Mouse (Mus musculus): ENCODE measurements at regions not wholly inside any gene's neighbourhood (a gene's known extent, or its start where the extent isn't known, plus 50 kb on each side); places are given as distances from the start of the nearest gene placed in this dataset.

DNA sequence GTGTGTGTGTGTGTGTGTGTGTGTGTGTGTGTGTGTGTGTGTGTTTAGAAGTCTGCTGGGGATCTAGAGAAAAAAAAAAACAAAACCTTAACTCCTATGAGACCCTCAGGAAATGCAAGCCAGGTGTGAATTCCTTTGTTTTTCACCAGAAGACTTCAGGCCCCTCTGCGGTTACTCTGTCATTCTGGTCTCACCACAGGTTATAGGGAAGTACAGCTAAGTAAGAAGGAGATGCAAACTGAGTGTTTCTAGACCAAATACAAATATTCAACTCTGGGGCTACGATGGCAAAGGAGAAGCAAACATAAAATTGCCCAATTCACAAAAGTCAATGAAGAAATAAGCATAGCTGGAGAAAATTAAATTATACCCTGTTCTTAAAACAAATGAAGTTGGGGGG lies 54.9 kb upstream of the Basp1 start:
- Histone ChIP-seq H3K36me3 (ENCODE audit: control insufficient read depth, insufficient read depth, low read length) (no peaks in the 10 kb centered on the region), H3K4me3 (ENCODE audit: control insufficient read depth, low read depth, low read length) (no peak overlapping the region), H3K4me1 (ENCODE audit: control insufficient read depth, insufficient read depth, low read length) (0 out of 2 replicates have a peak, but pooled peaks cover 2% of the 10 kb centered on the region), H3K27ac (ENCODE audit: control insufficient read depth, insufficient read depth, low read depth, low read length) (no peak overlapping the region), H3K27me3 (ENCODE audit: control insufficient read depth, insufficient read depth, low read length) (no peaks in the 10 kb centered on the region)
- TF ChIP-seq CTCF (IDR thresholded peaks at IDR 0.05; ENCODE audit: control insufficient read depth, insufficient read depth, insufficient replicate concordance, low read depth, low read length) (no peak), POLR2A (IDR thresholded peaks at IDR 0.05; ENCODE audit: control insufficient read depth, low read depth, low read length) (no peak)

GRCm38 (mm10) chr15:25469185-25469845 lies 55.8 kb upstream of the Basp1 start:
- H3K27ac ChIP-seq (ENCODE audit: control insufficient read depth, insufficient read depth, low read depth, low read length): no peak overlapping the region
- H3K27me3 ChIP-seq (ENCODE audit: control insufficient read depth, insufficient read depth, low read length): no peaks in the 10 kb centered on the region
- no peak for TF ChIP-seq POLR2A (IDR thresholded peaks at IDR 0.05; ENCODE audit: control insufficient read depth, low read depth, low read length)
- TF ChIP-seq CTCF (IDR thresholded peaks at IDR 0.05; ENCODE audit: control insufficient read depth, insufficient read depth, insufficient replicate concordance, low read depth, low read length): no peak
- H3K4me3 ChIP-seq (ENCODE audit: control insufficient read depth, low read depth, low read length): no peak overlapping the region
- H3K36me3 ChIP-seq (ENCODE audit: control insufficient read depth, insufficient read depth, low read length): no peaks in the 10 kb centered on the region
- H3K4me1 ChIP-seq (ENCODE audit: control insufficient read depth, insufficient read depth, low read length): 0 out of 2 replicates have a peak, but pooled peaks cover 2% of the 10 kb centered on the region

- Histone ChIP-seq H3K27me3 (ENCODE audit: control insufficient read depth, insufficient read depth, low read length) (no peaks in the 10 kb centered on the region), H3K4me1 (ENCODE audit: control insufficient read depth, insufficient read depth, low read length) (0 out of 2 replicates have a peak, but pooled peaks cover 2% of the 10 kb centered on the region), H3K4me3 (ENCODE audit: control insufficient read depth, low read depth, low read length) (no peak overlapping the region), H3K36me3 (ENCODE audit: control insufficient read depth, insufficient read depth, low read length) (no peaks in the 10 kb centered on the region), H3K27ac (ENCODE audit: control insufficient read depth, insufficient read depth, low read depth, low read length) (no peak overlapping the region)
- no peak for TF ChIP-seq CTCF (IDR thresholded peaks at IDR 0.05; ENCODE audit: control insufficient read depth, insufficient read depth, insufficient replicate concordance, low read depth, low read length)
- TF ChIP-seq POLR2A (IDR thresholded peaks at IDR 0.05; ENCODE audit: control insufficient read depth, low read depth, low read length): no peak
Observed at GRCm38 (mm10) chr15:25471331-25471730, 57.8 kb upstream of the Basp1 start.

GRCm38 (mm10) chr15:25473201-25473710 lies 59.7 kb upstream of the Basp1 start:
- Histone ChIP-seq H3K27me3 (ENCODE audit: control insufficient read depth, insufficient read depth, low read length) (no peaks in the 10 kb centered on the region), H3K27ac (ENCODE audit: control insufficient read depth, insufficient read depth, low read depth, low read length) (no peak overlapping the region), H3K36me3 (ENCODE audit: control insufficient read depth, insufficient read depth, low read length) (no peaks in the 10 kb centered on the region), H3K4me3 (ENCODE audit: control insufficient read depth, low read depth, low read length) (no peak overlapping the region), H3K4me1 (ENCODE audit: control insufficient read depth, insufficient read depth, low read length) (0 out of 2 replicates have a peak, but pooled peaks cover 2% of the 10 kb centered on the region)
- no peak for TF ChIP-seq POLR2A (IDR thresholded peaks at IDR 0.05; ENCODE audit: control insufficient read depth, low read depth, low read length)
- TF ChIP-seq CTCF (IDR thresholded peaks at IDR 0.05; ENCODE audit: control insufficient read depth, insufficient read depth, insufficient replicate concordance, low read depth, low read length): no peak

DNA sequence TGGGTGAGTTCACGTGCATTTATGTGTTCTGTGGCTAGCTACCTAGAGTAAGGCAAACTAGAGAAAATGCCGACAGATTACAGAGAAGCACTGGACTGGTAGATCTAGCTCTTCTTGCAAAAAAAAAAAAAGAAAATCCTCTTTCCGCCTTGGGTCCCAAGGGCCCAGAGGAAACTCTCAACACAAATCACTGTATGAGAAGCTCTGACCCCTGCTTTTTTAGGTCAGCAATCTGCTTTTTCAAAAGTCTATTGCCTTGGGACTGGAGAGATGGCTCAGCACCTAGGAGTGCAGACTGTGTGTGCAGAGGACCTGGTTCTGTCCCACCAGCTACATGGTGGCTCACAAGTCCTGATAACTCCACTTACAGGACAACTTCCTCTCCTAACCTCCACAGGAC lies 60.5 kb upstream of the Basp1 start:
- Histone ChIP-seq H3K4me1 (ENCODE audit: control insufficient read depth, insufficient read depth, low read length) (0 out of 2 replicates have a peak, but pooled peaks cover 2% of the 10 kb centered on the region), H3K27me3 (ENCODE audit: control insufficient read depth, insufficient read depth, low read length) (no peaks in the 10 kb centered on the region), H3K36me3 (ENCODE audit: control insufficient read depth, insufficient read depth, low read length) (no peaks in the 10 kb centered on the region), H3K27ac (ENCODE audit: control insufficient read depth, insufficient read depth, low read depth, low read length) (no peak overlapping the region), H3K4me3 (ENCODE audit: control insufficient read depth, low read depth, low read length) (no peak overlapping the region)
- no peak for TF ChIP-seq CTCF (IDR thresholded peaks at IDR 0.05; ENCODE audit: control insufficient read depth, insufficient read depth, insufficient replicate concordance, low read depth, low read length)
- TF ChIP-seq POLR2A (IDR thresholded peaks at IDR 0.05; ENCODE audit: control insufficient read depth, low read depth, low read length): no peak

DNA sequence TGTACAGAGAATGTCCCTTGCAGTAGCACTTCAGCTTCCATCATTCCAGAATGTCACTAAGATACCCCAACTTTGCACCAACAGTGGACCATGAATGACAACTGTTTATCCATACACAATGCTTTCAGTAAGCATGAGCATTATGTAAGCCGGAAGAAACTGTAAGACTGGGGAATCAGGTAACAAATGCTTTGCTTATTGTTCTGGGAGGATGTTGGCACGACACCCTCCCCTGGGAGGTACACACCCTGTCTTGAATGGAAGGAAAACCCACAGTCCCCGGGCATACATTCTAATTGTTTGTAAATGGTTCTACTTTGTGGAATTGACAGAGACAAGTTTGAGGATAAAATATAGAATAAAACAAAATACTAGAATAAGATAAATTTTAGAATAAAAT lies 69.0 kb upstream of the Basp1 start:
- no peak for TF ChIP-seq CTCF (IDR thresholded peaks at IDR 0.05; ENCODE audit: control insufficient read depth, insufficient read depth, insufficient replicate concordance, low read depth, low read length)
- TF ChIP-seq POLR2A (IDR thresholded peaks at IDR 0.05; ENCODE audit: control insufficient read depth, low read depth, low read length): no peak
- H3K36me3 ChIP-seq (ENCODE audit: control insufficient read depth, insufficient read depth, low read length): no peaks in the 10 kb centered on the region
- no peaks in the 10 kb centered on the region for H3K27me3 ChIP-seq (ENCODE audit: control insufficient read depth, insufficient read depth, low read length)
- no peaks in the 10 kb centered on the region for H3K4me1 ChIP-seq (ENCODE audit: control insufficient read depth, insufficient read depth, low read length)
- no peak overlapping the region for H3K4me3 ChIP-seq (ENCODE audit: control insufficient read depth, low read depth, low read length)
- H3K27ac ChIP-seq (ENCODE audit: control insufficient read depth, insufficient read depth, low read depth, low read length): no peak overlapping the region

GRCm38 (mm10) chr15:25485372-25485771 lies 71.8 kb upstream of the Basp1 start:
- no peak for TF ChIP-seq POLR2A (IDR thresholded peaks at IDR 0.05; ENCODE audit: control insufficient read depth, low read depth, low read length)
- no peak for TF ChIP-seq CTCF (IDR thresholded peaks at IDR 0.05; ENCODE audit: control insufficient read depth, insufficient read depth, insufficient replicate concordance, low read depth, low read length)
- Histone ChIP-seq H3K4me3 (ENCODE audit: control insufficient read depth, low read depth, low read length) (no peak overlapping the region), H3K27ac (ENCODE audit: control insufficient read depth, insufficient read depth, low read depth, low read length) (no peak overlapping the region), H3K36me3 (ENCODE audit: control insufficient read depth, insufficient read depth, low read length) (no peaks in the 10 kb centered on the region), H3K4me1 (ENCODE audit: control insufficient read depth, insufficient read depth, low read length) (no peaks in the 10 kb centered on the region), H3K27me3 (ENCODE audit: control insufficient read depth, insufficient read depth, low read length) (no peaks in the 10 kb centered on the region)
